Mouse (Mus musculus): ENCODE results near the gene Ppp2r5a. TPM values are rescaled to one million over a fixed set of nuclear protein-coding genes. Genes with fewer than 3 reads are reported as not detected.

Ppp2r5a gene
- total and polyA plus RNA-seq, 2 experiments from 2014 or later = 11.5 to 36.6 TPM

GRCm38 (mm10) chr1:191444467-191444866 lies 41.4 kb upstream of the Ppp2r5a start:
- WGBS = 58% methylated on average over 1 of the region's 1 CpGs
- no peak overlapping the region for H3K9ac ChIP-seq
- TF ChIP-seq CTCF (IDR thresholded peaks at IDR 0.05; ENCODE audit: low read depth) = no peak
- H3K27me3 ChIP-seq (ENCODE audit: insufficient read depth, low read length) = no peaks in the 10 kb centered on the region
- no peak overlapping the region for H3K4me2 ChIP-seq (ENCODE audit: low read depth)
- DNase-seq (no peak), ATAC-seq (no peak)
- no peak overlapping the region for H3K27ac ChIP-seq (ENCODE audit: low read depth, low read length)
- H3K4me3 ChIP-seq (ENCODE audit: low read depth, low read length) = no peak overlapping the region
- no peaks in the 10 kb centered on the region for H3K4me1 ChIP-seq (ENCODE audit: insufficient read depth)
- no peaks in the 10 kb centered on the region for H3K36me3 ChIP-seq (ENCODE audit: insufficient read depth)
- H3K9me3 ChIP-seq (ENCODE audit: low read length) = no peaks in the 10 kb centered on the region

GRCm38 (mm10) chr1:191439011-191439410 lies 35.9 kb upstream of the Ppp2r5a start:
- ATAC-seq = no peak
- no peak for TF ChIP-seq CTCF (IDR thresholded peaks at IDR 0.05; ENCODE audit: low read depth)
- Histone ChIP-seq H3K4me3 (ENCODE audit: low read depth, low read length) (no peak overlapping the region), H3K9me3 (ENCODE audit: low read length) (no peaks in the 10 kb centered on the region), H3K4me2 (ENCODE audit: low read depth) (no peak overlapping the region), H3K27me3 (ENCODE audit: insufficient read depth, low read length) (no peaks in the 10 kb centered on the region), H3K9ac (no peak overlapping the region), H3K4me1 (ENCODE audit: insufficient read depth) (no peaks in the 10 kb centered on the region), H3K27ac (ENCODE audit: low read depth, low read length) (no peak overlapping the region), H3K36me3 (ENCODE audit: insufficient read depth) (no peaks in the 10 kb centered on the region)
- no peak for DNase-seq
- 63% methylated on average over 3 of the region's 3 CpGs for WGBS

- H3K27ac ChIP-seq (ENCODE audit: low read depth, low read length) = no peak overlapping the region
- H3K4me3 ChIP-seq (ENCODE audit: low read depth, low read length) = no peak overlapping the region
- WGBS = 41% methylated on average over 4 of the region's 4 CpGs
- no peak for TF ChIP-seq CTCF (IDR thresholded peaks at IDR 0.05; ENCODE audit: low read depth)
- H3K9ac ChIP-seq = no peak overlapping the region
- no peak for ATAC-seq
- no peaks in the 10 kb centered on the region for H3K4me1 ChIP-seq (ENCODE audit: insufficient read depth)
- no peak overlapping the region for H3K4me2 ChIP-seq (ENCODE audit: low read depth)
- no peaks in the 10 kb centered on the region for H3K9me3 ChIP-seq (ENCODE audit: low read length)
- DNase-seq = no peak
- H3K27me3 ChIP-seq (ENCODE audit: insufficient read depth, low read length) = no peaks in the 10 kb centered on the region
- H3K36me3 ChIP-seq (ENCODE audit: insufficient read depth) = no peaks in the 10 kb centered on the region
These were observed 35.5 kb upstream of the Ppp2r5a start for GRCm38 (mm10) chr1:191438546-191438945.

GRCm38 (mm10) chr1:191436647-191437046 lies 33.6 kb upstream of the Ppp2r5a start:
- WGBS = 24% methylated on average over 3 of the region's 3 CpGs
- Histone ChIP-seq H3K27me3 (ENCODE audit: insufficient read depth, low read length) (no peaks in the 10 kb centered on the region), H3K4me1 (ENCODE audit: insufficient read depth) (no peaks in the 10 kb centered on the region), H3K27ac (ENCODE audit: low read depth, low read length) (no peak overlapping the region), H3K36me3 (ENCODE audit: insufficient read depth) (no peaks in the 10 kb centered on the region), H3K4me2 (ENCODE audit: low read depth) (no peak overlapping the region), H3K9me3 (ENCODE audit: low read length) (no peaks in the 10 kb centered on the region), H3K4me3 (ENCODE audit: low read depth, low read length) (no peak overlapping the region), H3K9ac (no peak overlapping the region)
- DNase-seq = no peak
- no peak for ATAC-seq
- TF ChIP-seq CTCF (IDR thresholded peaks at IDR 0.05; ENCODE audit: low read depth) = no peak

GRCm38 (mm10) chr1:191435359-191435758 lies 32.3 kb upstream of the Ppp2r5a start:
- no peak overlapping the region for H3K4me3 ChIP-seq (ENCODE audit: low read depth, low read length)
- TF ChIP-seq CTCF (IDR thresholded peaks at IDR 0.05; ENCODE audit: low read depth) = no peak
- no peak overlapping the region for H3K4me2 ChIP-seq (ENCODE audit: low read depth)
- no peak overlapping the region for H3K9ac ChIP-seq
- peak; percentile 79 for ATAC-seq
- WGBS = 0% methylated on average over 1 of the region's 1 CpGs
- peak; percentile 59 for DNase-seq
- H3K27me3 ChIP-seq (ENCODE audit: insufficient read depth, low read length) = no peaks in the 10 kb centered on the region
- H3K9me3 ChIP-seq (ENCODE audit: low read length) = no peaks in the 10 kb centered on the region
- H3K4me1 ChIP-seq (ENCODE audit: insufficient read depth) = no peaks in the 10 kb centered on the region
- no peaks in the 10 kb centered on the region for H3K36me3 ChIP-seq (ENCODE audit: insufficient read depth)
- no peak overlapping the region for H3K27ac ChIP-seq (ENCODE audit: low read depth, low read length)

GRCm38 (mm10) chr1:191432531-191432930 lies 29.5 kb upstream of the Ppp2r5a start:
- Histone ChIP-seq H3K27me3 (ENCODE audit: insufficient read depth, low read length) (no peaks in the 10 kb centered on the region), H3K4me3 (ENCODE audit: low read depth, low read length) (no peak overlapping the region), H3K36me3 (ENCODE audit: insufficient read depth) (no peaks in the 10 kb centered on the region), H3K4me1 (ENCODE audit: insufficient read depth) (no peaks in the 10 kb centered on the region), H3K9ac (no peak overlapping the region), H3K9me3 (ENCODE audit: low read length) (no peaks in the 10 kb centered on the region), H3K27ac (ENCODE audit: low read depth, low read length) (no peak overlapping the region), H3K4me2 (ENCODE audit: low read depth) (no peak overlapping the region)
- ATAC-seq (no peak), DNase-seq (no peak)
- WGBS = 53% methylated on average over 7 of the region's 7 CpGs
- TF ChIP-seq CTCF (IDR thresholded peaks at IDR 0.05; ENCODE audit: low read depth) = no peak

- Histone ChIP-seq H3K4me2 (ENCODE audit: low read depth) (no peak overlapping the region), H3K4me3 (ENCODE audit: low read depth, low read length) (no peak overlapping the region), H3K4me1 (ENCODE audit: insufficient read depth) (no peaks in the 10 kb centered on the region), H3K9me3 (ENCODE audit: low read length) (no peaks in the 10 kb centered on the region), H3K9ac (no peak overlapping the region), H3K27ac (ENCODE audit: low read depth, low read length) (no peak overlapping the region), H3K36me3 (ENCODE audit: insufficient read depth) (no peaks in the 10 kb centered on the region), H3K27me3 (ENCODE audit: insufficient read depth, low read length) (no peaks in the 10 kb centered on the region)
- no peak for TF ChIP-seq CTCF (IDR thresholded peaks at IDR 0.05; ENCODE audit: low read depth)
- ATAC-seq (no peak), DNase-seq (no peak)
- WGBS = 85% methylated on average over 15 of the region's 15 CpGs
These were observed 29.0 kb upstream of the Ppp2r5a start for GRCm38 (mm10) chr1:191432023-191432422.

GRCm38 (mm10) chr1:191430121-191430520 lies 27.0 kb upstream of the Ppp2r5a start:
- Histone ChIP-seq H3K4me2 (ENCODE audit: low read depth) (no peak overlapping the region), H3K9me3 (ENCODE audit: low read length) (no peaks in the 10 kb centered on the region), H3K27me3 (ENCODE audit: insufficient read depth, low read length) (no peaks in the 10 kb centered on the region), H3K27ac (ENCODE audit: low read depth, low read length) (no peak overlapping the region), H3K9ac (no peak overlapping the region), H3K36me3 (ENCODE audit: insufficient read depth) (no peaks in the 10 kb centered on the region), H3K4me3 (ENCODE audit: low read depth, low read length) (no peak overlapping the region), H3K4me1 (ENCODE audit: insufficient read depth) (no peaks in the 10 kb centered on the region)
- 51% methylated on average over 7 of the region's 7 CpGs for WGBS
- no peak for TF ChIP-seq CTCF (IDR thresholded peaks at IDR 0.05; ENCODE audit: low read depth)
- DNase-seq (no peak), ATAC-seq (no peak)
